Mouse (Mus musculus) thymus, postnatal 36 days (tissue): ENCODE measurements around the gene Gon7.

ENCODE experiments used
- DNase-seq, 2 experiments: peaks; one replicate each; pipeline ENCODE4 v3.0.0; 2022; ENCODE audit warnings: mixed read lengths in 2 of 2

Gene Gon7

GRCm38 (mm10) chr12:102742056-102742455 lies 15.5 kb downstream of the Gon7 start:
- DNase-seq: no peak

- no peak for DNase-seq
Measured at GRCm38 (mm10) chr12:102740285-102740684, 17.3 kb downstream of the Gon7 start.

GRCm38 (mm10) chr12:102739096-102739495 lies 18.5 kb downstream of the Gon7 start:
- no peak for DNase-seq

GRCm38 (mm10) chr12:102733381-102733780 lies 24.2 kb downstream of the Gon7 start:
- DNase-seq: peak; percentile 62 to 64

GRCm38 (mm10) chr12:102730798-102731619 lies 26.6 kb downstream of the Gon7 start:
- no peak for DNase-seq

- peak; percentile 43 to 57 for DNase-seq
Measured at GRCm38 (mm10) chr12:102729855-102730797, 27.5 kb downstream of the Gon7 start.

GRCm38 (mm10) chr12:102725761-102726175 lies 31.8 kb downstream of the Gon7 start:
- no peak for DNase-seq

- DNase-seq: no peak
Measured at GRCm38 (mm10) chr12:102725146-102725545, 32.5 kb downstream of the Gon7 start.

GRCm38 (mm10) chr12:102723861-102724260 lies 33.7 kb downstream of the Gon7 start:
- DNase-seq: no peak

GRCm38 (mm10) chr12:102722966-102723365 lies 34.6 kb downstream of the Gon7 start:
- no peak for DNase-seq

GRCm38 (mm10) chr12:102722451-102722850 lies 35.2 kb downstream of the Gon7 start:
- peak in 1 of 2 experiments; percentile 73 for DNase-seq

GRCm38 (mm10) chr12:102719552-102720315 lies 37.9 kb downstream of the Gon7 start:
- peak in 1 of 2 experiments; percentile 45 for DNase-seq

GRCm38 (mm10) chr12:102714654-102715395 lies 42.8 kb downstream of the Gon7 start:
- no peak for DNase-seq

GRCm38 (mm10) chr12:102714116-102714515 lies 43.5 kb downstream of the Gon7 start:
- no peak for DNase-seq

GRCm38 (mm10) chr12:102713153-102713865 lies 44.3 kb downstream of the Gon7 start:
- no peak for DNase-seq

GRCm38 (mm10) chr12:102710851-102711375 lies 46.7 kb downstream of the Gon7 start:
- no peak for DNase-seq

- DNase-seq: no peak
Measured at GRCm38 (mm10) chr12:102709896-102710295, 47.7 kb downstream of the Gon7 start.

- no peak for DNase-seq
Measured at GRCm38 (mm10) chr12:102708220-102708619, 49.4 kb downstream of the Gon7 start.

- DNase-seq: no peak
Measured at GRCm38 (mm10) chr12:102706833-102707463, 50.7 kb downstream of the Gon7 start.

GRCm38 (mm10) chr12:102705906-102706640 lies 51.5 kb downstream of the Gon7 start:
- no peak for DNase-seq
